Mouse (Mus musculus): ENCODE data around the gene Kcnh8. TPM values are rescaled to one million over a fixed set of nuclear protein-coding genes. Genes with fewer than 3 reads are reported as not detected.

Gene Kcnh8
- polyA plus RNA-seq, 1 experiment from 2014 or later = 3.8 TPM

- Histone ChIP-seq H3K9ac (no peak overlapping the region), H3K27ac (no peak overlapping the region), H3K27me3 (no peaks in the 10 kb centered on the region), H3K36me3 (ENCODE audit: poor library complexity, severe bottlenecking) (no peaks in the 10 kb centered on the region), H3K4me2 (no peak overlapping the region), H3K9me3 (replicated peaks) (no peaks in the 10 kb centered on the region), H3K4me3 (no peak overlapping the region), H3K4me1 (no peaks in the 10 kb centered on the region)
- no peak for ATAC-seq
Observed at GRCm38 (mm10) chr17:52649186-52649585, 46.7 kb downstream of the Kcnh8 start.

GRCm38 (mm10) chr17:52691988-52692387 is 89.5 kb downstream of the Kcnh8 start:
- ATAC-seq = no peak
- no peak overlapping the region for H3K4me2 ChIP-seq
- no peaks in the 10 kb centered on the region for H3K36me3 ChIP-seq (ENCODE audit: poor library complexity, severe bottlenecking)
- H3K27ac ChIP-seq = no peak overlapping the region
- H3K9me3 ChIP-seq (replicated peaks) = no peaks in the 10 kb centered on the region
- no peaks in the 10 kb centered on the region for H3K27me3 ChIP-seq
- no peak overlapping the region for H3K4me3 ChIP-seq
- no peak overlapping the region for H3K9ac ChIP-seq
- no peaks in the 10 kb centered on the region for H3K4me1 ChIP-seq

GRCm38 (mm10) chr17:52701944-52702343 is 99.4 kb downstream of the Kcnh8 start:
- Histone ChIP-seq H3K9ac (no peak overlapping the region), H3K4me2 (no peak overlapping the region), H3K4me1 (no peaks in the 10 kb centered on the region), H3K9me3 (replicated peaks) (no peaks in the 10 kb centered on the region), H3K4me3 (no peak overlapping the region), H3K36me3 (ENCODE audit: poor library complexity, severe bottlenecking) (no peaks in the 10 kb centered on the region), H3K27me3 (no peaks in the 10 kb centered on the region), H3K27ac (no peak overlapping the region)
- ATAC-seq = no peak
- WGBS = 78% methylated on average over 3 of the region's 3 CpGs

- WGBS = 10% methylated on average over 1 of the region's 1 CpGs
- H3K9me3 ChIP-seq (replicated peaks) = no peaks in the 10 kb centered on the region
- no peak overlapping the region for H3K9ac ChIP-seq
- no peak overlapping the region for H3K27ac ChIP-seq
- H3K4me2 ChIP-seq = no peak overlapping the region
- peaks cover 4% of the 10 kb centered on the region; the same call in 1 of the 2 replicates for H3K4me1 ChIP-seq
- no peaks in the 10 kb centered on the region for H3K36me3 ChIP-seq (ENCODE audit: poor library complexity, severe bottlenecking)
- no peaks in the 10 kb centered on the region for H3K27me3 ChIP-seq
- H3K4me3 ChIP-seq = no peak overlapping the region
- 0 out of 2 replicates have a peak, but pooled peaks have one; percentile 55 for ATAC-seq
Observed at GRCm38 (mm10) chr17:52712319-52712718, 109.8 kb downstream of the Kcnh8 start.

GRCm38 (mm10) chr17:52722214-52722613 is 119.7 kb downstream of the Kcnh8 start:
- H3K36me3 ChIP-seq (ENCODE audit: poor library complexity, severe bottlenecking) = no peaks in the 10 kb centered on the region
- H3K27ac ChIP-seq = no peak overlapping the region
- 83% methylated on average over 3 of the region's 3 CpGs for WGBS
- H3K4me3 ChIP-seq = no peak overlapping the region
- H3K9me3 ChIP-seq (replicated peaks) = no peaks in the 10 kb centered on the region
- H3K9ac ChIP-seq = no peak overlapping the region
- no peaks in the 10 kb centered on the region for H3K4me1 ChIP-seq
- ATAC-seq = no peak
- H3K4me2 ChIP-seq = no peak overlapping the region
- H3K27me3 ChIP-seq = no peaks in the 10 kb centered on the region

GRCm38 (mm10) chr17:52728806-52729205 is 126.3 kb downstream of the Kcnh8 start:
- no peaks in the 10 kb centered on the region for H3K4me1 ChIP-seq
- no peak for ATAC-seq
- H3K4me3 ChIP-seq = no peak overlapping the region
- 82% methylated on average over 2 of the region's 2 CpGs for WGBS
- no peak overlapping the region for H3K4me2 ChIP-seq
- H3K9me3 ChIP-seq (replicated peaks) = no peaks in the 10 kb centered on the region
- no peak overlapping the region for H3K27ac ChIP-seq
- H3K36me3 ChIP-seq (ENCODE audit: poor library complexity, severe bottlenecking) = no peaks in the 10 kb centered on the region
- H3K9ac ChIP-seq = no peak overlapping the region
- H3K27me3 ChIP-seq = no peaks in the 10 kb centered on the region

- Histone ChIP-seq H3K27me3 (no peaks in the 10 kb centered on the region), H3K27ac (no peak overlapping the region), H3K4me1 (no peaks in the 10 kb centered on the region), H3K4me3 (no peak overlapping the region), H3K9me3 (replicated peaks) (no peaks in the 10 kb centered on the region), H3K36me3 (ENCODE audit: poor library complexity, severe bottlenecking) (no peaks in the 10 kb centered on the region), H3K9ac (no peak overlapping the region), H3K4me2 (no peak overlapping the region)
- ATAC-seq = no peak
Observed at GRCm38 (mm10) chr17:52738436-52738835, 135.9 kb downstream of the Kcnh8 start.

GRCm38 (mm10) chr17:52788151-52788550 is 185.6 kb downstream of the Kcnh8 start:
- H3K4me2 ChIP-seq = no peak overlapping the region
- 65% methylated on average over 3 of the region's 3 CpGs for WGBS
- H3K9me3 ChIP-seq (replicated peaks) = no peaks in the 10 kb centered on the region
- no peaks in the 10 kb centered on the region for H3K36me3 ChIP-seq (ENCODE audit: poor library complexity, severe bottlenecking)
- ATAC-seq = no peak
- H3K9ac ChIP-seq = no peak overlapping the region
- no peaks in the 10 kb centered on the region for H3K27me3 ChIP-seq
- no peak overlapping the region for H3K4me3 ChIP-seq
- no peak overlapping the region for H3K27ac ChIP-seq
- H3K4me1 ChIP-seq = no peaks in the 10 kb centered on the region

GRCm38 (mm10) chr17:52804463-52804862 is 202.0 kb downstream of the Kcnh8 start:
- Histone ChIP-seq H3K36me3 (ENCODE audit: poor library complexity, severe bottlenecking) (no peaks in the 10 kb centered on the region), H3K27me3 (no peaks in the 10 kb centered on the region), H3K27ac (no peak overlapping the region), H3K4me1 (no peaks in the 10 kb centered on the region), H3K4me2 (no peak overlapping the region), H3K9ac (no peak overlapping the region), H3K9me3 (replicated peaks) (no peaks in the 10 kb centered on the region), H3K4me3 (no peak overlapping the region)
- 71% methylated on average over 6 of the region's 6 CpGs for WGBS
- ATAC-seq = no peak; the same call in 1 of the 2 replicates

- no peaks in the 10 kb centered on the region for H3K9me3 ChIP-seq (replicated peaks)
- ATAC-seq = 0 out of 2 replicates have a peak, but pooled peaks have one; percentile 13
- H3K9ac ChIP-seq = no peak overlapping the region
- H3K4me3 ChIP-seq = no peak overlapping the region
- H3K27me3 ChIP-seq = no peaks in the 10 kb centered on the region
- no peaks in the 10 kb centered on the region for H3K36me3 ChIP-seq (ENCODE audit: poor library complexity, severe bottlenecking)
- H3K27ac ChIP-seq = no peak overlapping the region
- no peaks in the 10 kb centered on the region for H3K4me1 ChIP-seq
- no peak overlapping the region for H3K4me2 ChIP-seq
- 61% methylated on average over 1 of the region's 1 CpGs for WGBS
Observed at GRCm38 (mm10) chr17:52810773-52811172, 208.3 kb downstream of the Kcnh8 start.

- no peak for ATAC-seq
- H3K9ac ChIP-seq = no peak overlapping the region
- no peak overlapping the region for H3K27ac ChIP-seq
- H3K9me3 ChIP-seq (replicated peaks) = no peaks in the 10 kb centered on the region
- H3K4me2 ChIP-seq = no peak overlapping the region
- H3K36me3 ChIP-seq (ENCODE audit: poor library complexity, severe bottlenecking) = no peaks in the 10 kb centered on the region
- WGBS = 97% methylated on average over 1 of the region's 1 CpGs
- H3K27me3 ChIP-seq = no peaks in the 10 kb centered on the region
- H3K4me1 ChIP-seq = no peaks in the 10 kb centered on the region
- no peak overlapping the region for H3K4me3 ChIP-seq
Observed at GRCm38 (mm10) chr17:52819007-52819406, 216.5 kb downstream of the Kcnh8 start.

GRCm38 (mm10) chr17:52829678-52830077 is 227.2 kb downstream of the Kcnh8 start:
- no peak overlapping the region for H3K27ac ChIP-seq
- no peak for ATAC-seq
- no peaks in the 10 kb centered on the region for H3K36me3 ChIP-seq (ENCODE audit: poor library complexity, severe bottlenecking)
- no peaks in the 10 kb centered on the region for H3K9me3 ChIP-seq (replicated peaks)
- H3K27me3 ChIP-seq = no peaks in the 10 kb centered on the region
- no peak overlapping the region for H3K4me3 ChIP-seq
- no peak overlapping the region for H3K4me2 ChIP-seq
- WGBS = 95% methylated on average over 4 of the region's 4 CpGs
- H3K9ac ChIP-seq = no peak overlapping the region
- no peaks in the 10 kb centered on the region for H3K4me1 ChIP-seq

- ATAC-seq = peak; percentile 42; the same call in 1 of the 2 replicates
- 90% methylated on average over 3 of the region's 3 CpGs for WGBS
- H3K27me3 ChIP-seq = no peaks in the 10 kb centered on the region
Observed at GRCm38 (mm10) chr17:52873195-52873594, 270.7 kb downstream of the Kcnh8 start.

More at GRCm38 (mm10) chr17:52873195-52873594, 270.7 kb downstream of the Kcnh8 start:
- no peak overlapping the region for H3K9ac ChIP-seq
- no peak overlapping the region for H3K27ac ChIP-seq
- H3K4me3 ChIP-seq = no peak overlapping the region
- no peaks in the 10 kb centered on the region for H3K9me3 ChIP-seq (replicated peaks)
- no peaks in the 10 kb centered on the region for H3K36me3 ChIP-seq (ENCODE audit: poor library complexity, severe bottlenecking)
- H3K4me1 ChIP-seq = 0 out of 2 replicates have a peak, but pooled peaks cover 3% of the 10 kb centered on the region
- no peak overlapping the region for H3K4me2 ChIP-seq

Measured in forebrain, embryonic 13.5 days (tissue).